Mouse (Mus musculus) urinary bladder, postnatal 4 days (tissue): ENCODE results near the gene Hspa1a.
A peak's percentile ranks its signal among the peaks of the same experiment; 100 is the strongest.
"Not testable (repeated sequence)": the region's sequence is repeated elsewhere in the genome, so short reads cannot be mapped to it uniquely, and the experiment has no call there.

ENCODE experiments used
- DNase-seq, 2 experiments: peaks; one replicate each; pipeline ENCODE4 v3.0.0; 2021 to 2022; ENCODE audit warnings: low spot score in 2 of 2

Gene Hspa1a

DNA sequence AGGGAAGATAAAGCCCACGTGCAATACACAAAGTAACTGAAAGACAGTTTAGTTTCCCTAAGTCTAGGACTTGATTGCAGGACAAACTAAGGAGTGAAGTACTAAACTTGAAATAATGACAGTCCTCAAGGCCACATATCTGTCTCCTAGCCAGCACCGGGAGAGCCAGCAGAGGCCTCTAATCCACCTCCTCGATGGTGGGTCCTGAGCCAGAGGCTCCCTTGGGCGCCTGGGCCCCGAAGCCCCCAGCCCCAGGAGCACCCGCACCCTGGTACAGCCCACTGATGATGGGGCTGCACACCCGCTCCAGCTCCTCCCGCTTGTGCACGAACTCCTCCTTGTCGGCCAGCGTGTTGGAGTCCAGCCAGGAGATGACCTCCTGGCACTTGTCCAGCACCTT is 2.1 kb downstream of the Hspa1a start, which contains the start of gene Gm20481:
Gm20481 (plus strand) TSS at position 91 of the 400 bp plus-strand sequence.
- DNase-seq: not testable (repeated sequence)

GRCm38 (mm10) chr17:34965627-34966026 is 6.3 kb downstream of the Hspa1a start:
- no peak for DNase-seq

DNA sequence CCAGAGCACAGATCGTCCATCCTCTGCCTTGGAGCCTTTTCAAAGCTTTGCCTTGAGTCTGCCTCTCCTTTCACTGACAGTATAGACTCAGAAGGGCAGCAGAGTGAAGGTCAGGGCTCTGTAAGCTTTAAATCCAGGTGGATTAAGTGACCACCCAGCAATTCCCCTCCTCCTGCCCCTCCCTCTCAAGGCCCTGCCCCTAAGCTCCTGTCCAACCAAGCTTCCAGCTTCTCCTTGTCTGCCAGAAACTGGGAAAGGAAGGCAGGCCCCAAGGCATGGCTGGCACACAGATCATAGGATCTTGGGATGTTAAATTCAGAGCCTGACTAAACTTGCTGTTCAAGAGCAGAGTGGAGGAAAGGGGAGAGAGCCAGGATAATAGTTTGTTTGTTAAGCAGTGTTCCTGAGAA is 7.3 kb downstream of the Hspa1a start:
- DNase-seq: peak in 1 of 2 experiments; percentile 37

- no peak for DNase-seq
Measured at GRCm38 (mm10) chr17:34962841-34963240, 9.1 kb downstream of the Hspa1a start.

GRCm38 (mm10) chr17:34962125-34962524 is 9.8 kb downstream of the Hspa1a start:
- no peak for DNase-seq

DNA sequence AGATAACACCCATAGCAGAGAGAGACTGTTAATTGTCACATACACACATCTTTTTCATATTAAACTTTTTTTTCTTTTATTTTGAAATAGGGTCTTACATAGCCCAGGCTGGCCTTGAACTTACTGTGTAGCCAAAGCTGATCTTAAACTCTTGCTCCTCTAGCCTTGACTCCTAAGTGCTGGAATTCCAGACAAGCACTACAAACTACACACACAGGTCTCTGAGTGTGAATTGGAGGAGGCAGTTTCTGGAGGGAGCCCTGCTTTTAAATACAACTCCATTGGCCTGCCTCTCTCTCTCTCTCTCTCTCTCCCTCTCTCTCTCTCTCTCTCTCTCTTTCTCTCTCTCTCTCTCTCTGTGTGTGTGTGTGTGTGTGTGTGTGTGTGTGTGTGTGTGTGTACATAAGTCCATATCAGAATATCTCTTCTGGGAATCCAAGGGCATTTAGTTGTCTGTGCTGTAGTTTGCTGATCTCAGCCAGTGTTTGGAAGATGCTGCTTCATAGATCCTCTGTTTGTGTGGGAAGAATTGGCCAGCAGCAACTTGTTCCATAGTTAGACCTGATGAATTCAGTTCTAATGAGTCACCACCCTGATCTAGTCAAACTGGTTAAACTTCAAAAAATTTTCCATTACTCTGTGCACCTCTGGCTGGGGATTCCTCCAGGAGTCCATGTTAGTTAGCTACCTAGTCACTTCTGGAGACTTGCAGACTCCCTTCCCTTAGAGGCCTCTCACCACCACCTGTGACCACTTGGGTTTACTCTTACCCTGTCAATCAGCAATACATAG is 11.1 kb downstream of the Hspa1a start:
- no peak for DNase-seq

GRCm38 (mm10) chr17:34959881-34960515 is 12.0 kb downstream of the Hspa1a start:
- DNase-seq: no peak

DNA sequence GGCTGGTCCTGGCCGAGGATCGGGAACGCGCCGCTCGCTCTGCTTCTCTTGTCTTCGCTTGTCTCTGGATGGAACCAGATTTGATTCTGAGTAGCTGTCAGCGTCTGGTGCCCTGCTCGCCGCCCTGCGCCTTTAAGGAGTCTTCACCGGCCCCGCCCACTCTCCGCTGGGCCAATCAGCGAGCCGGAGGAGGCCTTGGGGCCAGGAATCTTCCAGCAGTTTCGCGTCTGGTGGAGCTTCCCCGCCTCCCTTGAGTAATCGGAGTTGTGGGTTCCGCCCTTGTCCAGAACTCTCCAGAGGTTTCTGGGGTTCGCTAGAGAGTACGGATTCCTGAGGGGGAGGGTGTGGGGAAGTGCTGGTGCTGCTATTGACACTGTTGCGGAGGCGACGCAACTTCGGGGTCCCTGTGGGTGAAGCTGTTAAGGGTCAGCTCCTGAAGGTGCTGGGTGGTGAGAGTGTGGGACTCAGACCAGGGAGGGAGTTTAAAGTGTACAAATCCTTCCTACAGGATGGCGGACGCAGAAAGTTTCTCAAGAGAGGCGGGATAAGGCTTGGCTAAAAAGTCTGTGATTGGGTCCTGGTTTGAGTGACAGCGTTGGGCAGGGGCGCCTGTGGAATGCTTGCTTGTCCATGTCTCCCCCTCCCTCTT is 12.7 kb downstream of the Hspa1a start, which contains the start of gene Hspa1b:
Hspa1b (minus strand) TSS at position 109 of the 649 bp plus-strand sequence.
- DNase-seq: peak; percentile 81 to 84

- not testable (repeated sequence) for DNase-seq
Measured at GRCm38 (mm10) chr17:34958734-34959129, 13.2 kb downstream of the Hspa1a start.

- DNase-seq: not testable (repeated sequence)
Measured at GRCm38 (mm10) chr17:34957966-34958365, 14.0 kb downstream of the Hspa1a start.

- not testable (repeated sequence) for DNase-seq
Measured at GRCm38 (mm10) chr17:34957291-34957690, 14.7 kb downstream of the Hspa1a start.

GRCm38 (mm10) chr17:34956340-34956739 is 15.6 kb downstream of the Hspa1a start:
- no peak for DNase-seq

DNA sequence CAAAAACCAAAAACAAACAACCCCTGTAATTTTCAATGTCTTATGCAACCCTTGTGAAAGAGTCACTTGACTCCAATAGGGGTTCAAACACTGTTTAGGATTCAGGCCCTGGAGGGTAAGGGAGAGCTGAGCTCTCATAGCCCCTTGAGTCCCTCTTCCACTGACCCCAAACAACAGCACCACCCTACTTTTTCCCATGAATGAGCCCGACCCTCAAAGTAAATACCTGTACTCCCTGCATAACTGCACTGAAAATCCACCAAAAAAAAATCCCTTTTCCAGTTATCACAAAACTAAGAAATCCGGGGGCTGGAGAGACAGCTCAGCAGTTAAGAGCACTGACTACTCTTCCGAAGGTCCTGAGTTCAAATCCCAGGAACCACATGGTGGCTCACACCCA is 16.1 kb downstream of the Hspa1a start:
- no peak for DNase-seq

- no peak for DNase-seq
Measured at GRCm38 (mm10) chr17:34954831-34955230, 17.1 kb downstream of the Hspa1a start.

GRCm38 (mm10) chr17:34953904-34954303 is 18.1 kb downstream of the Hspa1a start:
- no peak for DNase-seq

DNA sequence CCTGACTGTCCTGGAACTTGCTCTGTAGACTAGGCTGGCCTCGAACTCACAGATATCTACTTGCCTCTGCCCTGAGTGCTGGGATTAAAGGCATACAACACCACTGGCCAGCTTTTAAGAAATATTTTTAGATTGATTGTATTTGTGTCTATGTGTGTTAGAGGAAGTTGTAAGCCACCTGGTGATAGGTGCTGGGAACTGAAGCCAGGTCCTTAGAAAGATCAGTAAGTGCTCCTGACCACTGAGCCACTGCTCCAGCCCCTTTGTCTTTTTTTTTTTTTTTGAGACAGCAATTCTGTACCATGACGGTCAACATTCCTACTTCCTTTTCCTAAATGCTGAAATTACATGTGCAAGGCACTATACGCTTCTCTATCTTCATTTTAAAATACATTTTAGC is 18.7 kb downstream of the Hspa1a start:
- DNase-seq: no peak

DNA sequence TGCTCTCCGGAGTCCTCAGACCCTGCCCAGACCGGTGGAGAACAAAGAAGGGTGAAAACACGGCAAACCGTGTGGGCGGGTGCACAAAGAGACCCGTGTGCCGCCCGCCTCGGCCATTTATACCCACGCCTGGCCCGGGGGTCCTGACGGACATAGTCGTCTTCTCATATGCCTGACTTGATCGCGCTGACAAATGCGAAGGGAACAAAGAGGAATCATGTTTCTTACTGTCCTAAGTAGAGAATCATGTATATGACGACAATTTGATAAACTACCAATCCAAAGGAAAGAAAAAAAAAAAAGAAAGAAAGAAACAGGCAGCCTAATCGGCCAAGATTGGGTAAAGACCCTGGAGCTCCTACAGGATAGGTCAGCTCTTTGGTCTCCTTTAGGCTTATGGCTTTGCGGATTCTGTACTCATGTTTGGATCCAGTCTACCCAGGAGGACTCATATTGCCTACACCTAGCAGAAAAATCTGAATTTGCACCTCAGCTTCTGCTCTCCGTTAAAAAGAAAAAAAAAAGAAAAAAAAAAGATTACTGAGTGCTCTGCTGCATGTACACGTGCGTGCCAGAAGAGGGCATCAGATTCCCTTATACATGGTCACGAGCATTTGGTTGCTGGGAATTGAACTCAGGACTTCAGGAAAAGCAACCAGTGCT is 19.4 kb downstream of the Hspa1a start:
- peak; percentile 74 to 87 for DNase-seq

DNA sequence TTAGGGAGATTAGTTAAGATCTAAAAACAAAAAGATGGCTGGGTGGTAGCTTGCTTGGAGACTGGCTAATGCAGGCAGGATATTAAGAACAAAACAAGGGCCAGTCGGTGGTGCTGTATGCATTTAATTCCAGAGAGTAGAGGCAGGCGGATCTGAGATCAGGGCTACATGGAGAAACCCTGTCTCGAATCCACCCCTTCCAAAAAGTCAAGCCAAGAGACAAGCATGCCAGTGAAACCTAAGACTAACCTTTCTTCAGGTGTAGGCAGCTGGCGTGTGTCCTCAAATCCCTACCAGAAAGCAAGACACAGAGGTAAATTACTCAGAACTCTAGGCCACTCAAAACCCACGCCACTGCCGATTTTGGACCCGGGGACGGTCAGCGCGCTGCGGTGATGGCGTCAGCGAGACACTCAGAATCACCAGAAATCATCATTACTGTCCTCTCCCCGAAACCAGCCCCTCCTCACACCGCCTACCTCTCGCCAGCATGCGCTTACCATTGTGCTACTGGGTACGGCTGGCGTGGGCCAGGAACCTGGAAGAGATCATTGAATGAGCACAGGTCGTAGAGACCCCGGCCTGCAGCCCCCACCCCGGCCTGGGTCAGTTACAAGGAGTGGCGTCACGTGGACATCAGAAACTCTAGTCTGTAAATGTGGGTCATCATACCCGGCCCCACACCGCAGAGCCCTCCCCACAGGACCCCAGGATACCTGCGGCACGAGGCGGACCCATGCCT is 20.1 kb downstream of the Hspa1a start:
- DNase-seq: no peak

- no peak for DNase-seq
Measured at GRCm38 (mm10) chr17:34950514-34951455, 21.2 kb downstream of the Hspa1a start.

DNA sequence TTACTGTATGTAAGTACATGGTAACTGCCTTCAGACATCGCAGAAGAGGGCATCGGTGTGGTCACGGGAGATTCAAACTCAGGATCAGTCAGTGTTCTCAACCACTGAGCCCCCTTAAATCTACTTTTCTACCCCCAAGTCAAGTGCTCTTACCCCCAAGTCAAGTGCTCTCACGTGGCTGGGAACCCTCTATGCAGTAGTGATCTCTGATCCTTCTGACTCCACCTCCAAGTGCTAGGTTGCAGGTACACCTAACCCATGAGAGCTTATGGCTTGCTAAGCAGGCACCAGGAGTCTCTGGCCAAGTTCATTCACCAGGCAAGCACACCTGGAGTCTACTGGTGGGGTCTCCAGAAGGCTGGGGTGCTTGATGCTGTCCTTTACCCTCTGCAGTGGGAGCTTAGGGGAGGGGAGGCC is 22.4 kb downstream of the Hspa1a start:
- DNase-seq: no peak
